Mouse (Mus musculus): ENCODE data around the gene Fam71f2. TPM values are rescaled to one million over a fixed set of nuclear protein-coding genes. Genes with fewer than 3 reads are reported as not detected.

The Fam71f2 gene
- polyA plus RNA-seq, 1 experiment from 2014 or later, result 0.12 TPM

Other genes with a start within 250 kb of the Fam71f2 start
- not detected in 2 replicates for gene Lep, start 219.4 kb upstream of the Fam71f2 start, polyA plus RNA-seq (2015; fragmentation: Nextera tagmentation; extraction: Ambion mirVana)
- gene Rbm28, start 114.6 kb upstream of the Fam71f2 start, polyA plus RNA-seq (2015; fragmentation: Nextera tagmentation; extraction: Ambion mirVana), result 8.5 and 9.4 TPM in 2 replicates
- 0.02 and 0.06 TPM in 2 replicates for gene Prrt4, start 100.0 kb upstream of the Fam71f2 start, polyA plus RNA-seq (2015; fragmentation: Nextera tagmentation; extraction: Ambion mirVana)
- 8.0 and 10.6 TPM in 2 replicates for gene Impdh1, start 63.2 kb upstream of the Fam71f2 start, polyA plus RNA-seq (2015; fragmentation: Nextera tagmentation; extraction: Ambion mirVana)
- 23.4 and 25.0 TPM in 2 replicates for gene Hilpda, start 7.1 kb upstream of the Fam71f2 start, polyA plus RNA-seq (2015; fragmentation: Nextera tagmentation; extraction: Ambion mirVana)
- not detected in 2 replicates for gene Fam71f1, start 39.5 kb downstream of the Fam71f2 start, polyA plus RNA-seq (2015; fragmentation: Nextera tagmentation; extraction: Ambion mirVana)
- 100 and 106 TPM in 2 replicates for gene Calu, start 68.5 kb downstream of the Fam71f2 start, polyA plus RNA-seq (2015; fragmentation: Nextera tagmentation; extraction: Ambion mirVana)
- gene Opn1sw, start 108.9 kb downstream of the Fam71f2 start, polyA plus RNA-seq (2015; fragmentation: Nextera tagmentation; extraction: Ambion mirVana), result 0.03 TPM in 1 of 2 replicates, not detected in the other
- gene Ccdc136, start 116.7 kb downstream of the Fam71f2 start, polyA plus RNA-seq (2015; fragmentation: Nextera tagmentation; extraction: Ambion mirVana), result 0.13 and 0.45 TPM in 2 replicates
- gene Flnc, start 153.7 kb downstream of the Fam71f2 start, polyA plus RNA-seq (2015; fragmentation: Nextera tagmentation; extraction: Ambion mirVana), result 0.91 and 1.1 TPM in 2 replicates
- 125 and 127 TPM in 2 replicates for gene Atp6v1f, start 188.1 kb downstream of the Fam71f2 start, polyA plus RNA-seq (2015; fragmentation: Nextera tagmentation; extraction: Ambion mirVana)
- gene Atp6v1fnb, start 191.8 kb downstream of the Fam71f2 start, polyA plus RNA-seq (2015; fragmentation: Nextera tagmentation; extraction: Ambion mirVana), result not detected in 2 replicates
- 1.6 and 2.9 TPM in 2 replicates for gene Kcp, start 228.4 kb downstream of the Fam71f2 start, polyA plus RNA-seq (2015; fragmentation: Nextera tagmentation; extraction: Ambion mirVana)
- 10.7 and 11.5 TPM in 2 replicates for gene Irf5, start 247.0 kb downstream of the Fam71f2 start, polyA plus RNA-seq (2015; fragmentation: Nextera tagmentation; extraction: Ambion mirVana)

Measured in liver, embryonic 15.5 days (tissue).